Mouse (Mus musculus) embryo, embryonic 10 days (tissue): ENCODE data around the gene Bcl11a.

ENCODE experiments used
- DNase-seq: peaks from one replicate; pipeline ENCODE4 v3.0.0-alpha.2; 2015; ENCODE audit warnings: low spot score

Bcl11a gene

GRCm38 (mm10) chr11:24202641-24203361 is 124.9 kb downstream of the Bcl11a start:
- peak; percentile 75 for DNase-seq

GRCm38 (mm10) chr11:24203489-24203888 is 125.6 kb downstream of the Bcl11a start:
- no peak for DNase-seq

- DNase-seq = peak; percentile 82
Observed at GRCm38 (mm10) chr11:24208951-24209351, 131.1 kb downstream of the Bcl11a start.

- peak; percentile 33 for DNase-seq
Observed at GRCm38 (mm10) chr11:24214509-24215134, 136.8 kb downstream of the Bcl11a start.

GRCm38 (mm10) chr11:24217741-24218333 is 140.0 kb downstream of the Bcl11a start:
- DNase-seq = no peak

- DNase-seq = no peak
Observed at GRCm38 (mm10) chr11:24221601-24222307, 143.9 kb downstream of the Bcl11a start.
